Mouse (Mus musculus) cerebellum, adult 9-10 months (tissue): ENCODE data around the gene Itgb5.
A peak's percentile ranks its signal among the peaks of the same experiment; 100 is the strongest.

Source experiments
- DNase-seq: peaks from one replicate; pipeline ENCODE4 v3.0.0; 2022

Itgb5 gene

DNA sequence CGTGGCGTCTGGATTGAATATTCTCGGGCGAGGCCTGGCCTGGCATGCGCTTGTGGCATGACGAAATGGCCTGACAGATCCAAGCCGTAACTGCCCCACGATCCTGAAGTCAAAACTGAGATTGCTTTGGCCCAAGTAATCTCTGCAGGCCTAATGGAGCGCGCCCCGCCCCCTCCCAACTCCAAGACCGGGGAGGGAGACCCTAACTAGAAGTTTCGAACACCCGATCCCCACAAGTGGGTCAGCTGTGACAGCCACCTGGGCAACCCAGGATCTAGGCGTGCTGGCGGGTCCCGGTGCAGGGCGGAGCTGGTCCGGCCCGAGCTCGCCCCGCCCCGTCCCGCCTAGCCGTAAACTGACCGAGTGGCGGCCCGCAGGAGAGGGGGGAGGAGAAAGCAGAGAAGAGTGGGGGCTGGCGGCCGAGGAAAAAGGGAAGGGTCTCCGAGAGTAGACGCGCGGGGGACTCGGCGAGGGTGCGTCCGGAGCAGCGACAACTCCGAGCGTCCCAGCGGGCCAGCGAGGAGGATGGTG, at the start of gene Itgb5:
Itgb5 (plus strand) TSS at position 365 of the 531 bp plus-strand sequence.
- peak; percentile 82 for DNase-seq

DNA sequence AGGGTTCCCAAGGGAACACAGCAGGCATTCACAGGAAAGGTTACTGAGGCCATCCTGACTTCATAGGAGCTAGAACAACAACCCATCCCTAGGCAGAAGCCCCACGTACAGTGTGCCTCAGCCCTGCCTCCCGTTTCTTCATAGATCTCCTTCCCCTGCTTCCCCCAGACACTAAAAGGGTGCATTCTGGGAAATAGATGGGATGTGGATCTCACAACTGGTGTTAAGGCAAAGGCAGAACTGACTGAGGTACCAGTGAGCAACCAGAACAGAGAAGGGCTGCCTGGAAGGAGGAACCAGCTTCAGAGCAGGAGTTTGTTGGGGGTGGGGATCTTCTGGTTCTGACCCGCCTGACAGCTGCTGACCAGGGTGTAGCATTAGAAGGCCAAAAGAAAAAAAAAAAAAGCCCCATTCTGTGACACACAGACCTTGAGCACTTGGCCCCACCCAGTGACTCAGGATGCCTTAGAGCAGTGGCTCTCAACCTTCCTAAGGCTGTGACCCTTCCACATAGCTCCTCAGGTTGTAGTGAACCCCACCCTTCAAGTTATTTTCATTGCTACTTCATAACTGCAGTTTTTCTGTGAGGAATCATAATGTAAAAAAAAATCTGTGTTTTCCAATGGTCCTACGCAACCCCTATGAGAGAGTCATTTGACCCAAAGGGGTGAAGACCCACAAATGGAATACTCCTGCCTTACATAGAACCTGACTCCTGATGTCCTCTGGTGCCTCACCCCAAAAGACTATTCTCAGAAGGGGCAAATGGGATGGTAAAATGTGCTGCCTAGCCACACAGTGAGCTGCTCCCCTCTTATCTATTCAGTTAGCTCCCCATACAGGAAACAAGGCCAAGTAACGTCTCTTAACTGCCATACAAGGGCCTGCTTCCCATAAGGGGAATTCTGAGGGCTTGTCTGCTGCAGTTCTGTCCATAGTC, 47.4 kb upstream of the Itgb5 start:
- no peak for DNase-seq

DNA sequence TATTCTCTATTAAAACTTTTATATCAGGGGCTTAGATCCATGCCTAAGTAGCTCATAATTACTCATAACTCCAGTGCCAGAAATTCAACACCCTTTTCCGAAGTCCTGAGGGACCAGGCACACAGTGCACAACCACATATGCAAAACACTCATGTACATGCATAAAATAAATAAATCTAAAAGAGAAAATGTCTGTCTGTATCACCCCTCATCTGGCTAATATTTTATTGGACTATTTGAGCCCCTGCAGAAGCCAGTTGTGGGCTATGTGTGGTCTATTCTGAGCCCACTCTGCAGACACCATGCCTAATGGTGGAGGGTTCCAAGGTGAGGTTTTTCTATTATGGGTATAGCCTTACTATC, 46.8 kb upstream of the Itgb5 start:
- DNase-seq, result no peak

DNA sequence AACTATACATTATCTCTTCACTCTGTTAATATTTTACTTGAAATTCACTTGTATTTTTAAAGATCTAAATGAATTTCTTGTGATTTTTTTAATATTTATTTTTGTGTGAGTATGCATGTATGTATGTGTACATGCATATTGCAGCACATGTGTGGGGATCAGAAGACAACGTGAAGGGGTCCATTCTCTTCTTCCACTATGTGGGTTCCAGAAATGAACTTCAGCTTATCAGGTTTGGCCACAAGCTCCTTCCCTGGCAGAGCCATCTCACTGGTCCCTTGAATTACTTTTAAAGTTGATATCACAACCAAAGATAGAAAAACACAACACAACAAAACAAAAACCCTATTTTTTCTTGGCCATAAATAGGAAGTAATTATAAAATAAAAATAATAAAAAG, 44.9 kb upstream of the Itgb5 start:
- DNase-seq, result no peak

DNA sequence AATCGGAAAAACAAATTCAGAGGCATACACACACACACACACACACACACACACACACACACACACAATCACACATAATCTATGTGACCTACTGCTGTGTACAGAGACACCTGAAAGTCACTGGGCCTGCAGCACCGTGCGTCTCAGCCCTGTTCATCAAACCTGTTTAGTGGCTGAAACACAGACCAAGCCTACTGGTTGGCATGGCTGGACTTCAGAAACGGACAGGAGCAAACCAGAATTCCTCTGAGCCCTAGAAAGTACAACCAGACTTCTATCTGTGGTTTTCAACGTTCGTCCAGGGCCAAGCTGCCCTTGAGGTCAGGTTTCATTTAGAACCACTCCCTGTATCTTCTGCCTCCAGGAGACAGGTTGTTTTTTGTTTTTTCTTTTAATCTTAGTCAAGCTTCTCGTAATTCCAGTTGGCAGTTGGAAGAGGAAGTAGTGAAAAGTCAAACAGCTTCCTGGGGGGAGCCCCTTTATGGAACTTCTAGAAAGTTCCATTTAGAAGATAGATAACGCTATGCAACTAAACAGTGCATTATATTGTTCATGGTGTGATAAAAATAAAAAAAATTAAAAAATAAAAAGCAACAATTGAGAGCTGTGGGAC, 44.3 kb upstream of the Itgb5 start:
- DNase-seq, result no peak

DNA sequence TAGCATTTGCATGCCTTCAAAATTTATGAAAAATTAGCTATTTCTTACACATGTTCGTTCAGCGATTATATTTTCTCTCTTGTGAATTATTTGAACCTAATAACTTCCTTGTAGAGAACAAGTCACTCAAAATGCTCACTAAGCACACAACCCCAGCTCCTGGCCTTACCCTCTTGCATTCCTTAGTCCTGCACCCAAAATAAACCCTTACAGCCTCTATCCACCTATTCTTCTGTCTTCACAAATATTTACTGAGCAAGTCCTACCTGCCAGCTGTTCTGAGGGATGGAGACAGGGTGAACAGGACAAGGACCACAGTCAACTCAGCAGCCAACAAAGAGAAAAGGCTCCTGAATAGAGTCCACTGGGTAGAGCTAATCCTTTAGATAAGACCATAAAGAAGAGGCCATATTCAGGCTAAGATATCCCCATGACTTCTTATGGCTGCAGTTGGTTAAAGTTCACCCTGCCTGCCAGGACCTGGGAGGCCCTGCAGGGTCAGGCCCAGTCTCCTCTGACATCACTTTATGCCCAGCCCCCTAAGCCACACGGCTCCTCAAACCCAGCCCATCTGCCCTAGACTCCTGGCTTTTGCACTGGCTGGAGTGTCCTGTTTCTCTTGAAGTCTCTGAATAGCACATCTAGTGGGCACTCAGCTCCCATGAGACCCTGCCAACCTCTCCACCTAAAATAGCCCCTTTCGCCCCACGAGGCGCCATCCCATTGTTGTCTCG, 42.6 kb upstream of the Itgb5 start:
- no peak for DNase-seq

DNA sequence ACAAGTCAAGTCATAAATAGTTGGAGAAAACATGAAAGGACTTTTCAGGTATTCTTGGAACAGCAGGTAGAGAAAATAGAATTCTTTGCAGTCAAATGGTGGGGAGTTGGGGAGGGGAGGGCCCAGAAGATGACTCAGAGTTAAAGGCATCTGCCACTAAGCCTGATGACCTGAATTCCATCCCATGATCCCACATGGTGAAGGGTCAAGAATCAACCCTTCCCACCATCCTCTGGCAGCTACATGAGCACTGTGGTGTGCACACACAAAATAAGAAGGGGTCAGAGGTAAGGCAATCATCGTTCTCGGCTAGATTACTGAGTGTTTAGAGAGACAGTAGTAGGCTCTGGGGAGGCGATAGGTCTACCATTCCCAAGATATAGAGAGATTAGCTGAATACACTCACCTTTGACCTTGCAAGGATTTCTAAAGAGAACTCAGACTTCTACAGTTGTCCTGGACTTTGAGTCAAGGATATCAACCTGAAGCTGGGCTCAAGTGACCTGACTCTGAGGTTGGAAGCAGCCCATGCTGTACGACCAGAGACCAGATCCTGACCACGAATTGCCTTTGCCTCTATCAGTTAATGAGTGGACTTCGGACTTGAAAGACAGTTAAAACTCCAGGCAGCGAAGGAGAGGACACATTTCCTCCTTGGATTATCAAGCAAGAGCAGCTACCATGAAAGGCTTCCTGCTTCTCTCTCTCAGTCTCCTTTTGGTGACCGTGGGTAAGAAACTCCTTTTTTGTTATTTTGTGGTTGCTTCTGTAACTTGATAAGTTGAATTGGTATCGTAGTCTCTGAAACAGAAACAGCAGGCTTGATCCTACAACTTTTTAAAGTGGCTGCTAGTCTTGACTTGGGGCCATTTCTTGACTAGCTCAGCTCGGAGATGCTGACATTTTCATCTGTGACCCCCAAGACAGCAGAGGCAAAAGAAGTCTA, 35.3 kb upstream of the Itgb5 start, which contains the start of gene Muc13:
Muc13 (plus strand) TSS at position 192 of the 946 bp plus-strand sequence.
- no peak for DNase-seq

DNA sequence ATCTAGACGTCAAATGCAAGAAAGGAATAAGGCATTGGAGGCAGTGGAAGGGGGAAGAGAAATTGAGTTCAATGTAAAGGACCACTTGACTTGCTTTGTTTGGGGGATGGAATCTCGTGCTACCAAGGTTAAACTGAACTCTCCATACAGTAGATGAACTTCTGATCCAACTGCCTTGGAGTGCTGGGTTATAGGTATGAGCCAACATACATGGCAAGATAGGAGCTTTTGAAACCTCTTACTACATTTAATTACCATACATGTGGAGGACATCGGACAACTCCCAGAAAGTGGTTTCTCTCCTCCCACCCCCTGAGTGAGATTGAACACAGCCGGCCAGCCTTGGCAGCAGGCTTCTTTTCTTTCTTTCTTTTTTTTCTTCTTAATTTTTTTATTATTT, 34.4 kb upstream of the Itgb5 start:
- no peak for DNase-seq

DNA sequence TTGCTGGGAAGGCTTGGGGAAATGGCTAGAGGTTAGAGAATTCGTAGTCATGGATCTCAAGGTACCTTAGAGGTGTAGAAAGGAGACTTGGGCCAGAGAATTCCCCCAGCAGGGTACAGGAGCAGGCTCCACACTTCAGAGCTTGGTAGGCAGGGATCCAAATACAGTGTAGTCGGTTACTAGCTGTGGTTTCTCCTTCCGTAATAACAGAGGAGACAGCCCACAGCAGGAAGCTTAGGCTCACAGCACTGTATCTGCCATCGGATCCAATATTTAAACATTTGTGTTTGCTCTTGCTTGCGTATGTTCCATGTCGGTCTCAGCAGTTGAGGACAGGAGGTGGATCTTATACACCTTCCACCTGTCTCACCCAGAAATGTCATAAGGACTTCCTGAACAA, 33.6 kb upstream of the Itgb5 start:
- DNase-seq, result no peak

DNA sequence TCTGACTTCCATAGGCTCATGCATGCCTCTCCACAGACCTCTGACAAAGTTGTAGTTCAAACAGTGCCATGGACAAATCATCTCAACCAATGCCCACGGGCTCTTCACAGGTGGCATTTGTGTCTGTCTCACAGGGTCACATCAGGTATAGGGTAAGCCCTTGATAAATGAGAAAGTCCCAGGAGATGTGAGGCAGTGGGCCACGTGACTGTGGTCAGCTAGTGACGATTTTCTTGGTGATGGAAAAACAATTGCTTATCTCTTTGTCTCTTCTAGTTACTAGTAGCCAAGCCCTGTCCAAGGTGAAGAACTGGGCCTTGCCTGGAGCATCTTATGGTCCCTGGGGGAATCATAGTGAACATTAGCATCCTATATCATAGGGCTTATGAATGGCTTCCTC, 32.7 kb upstream of the Itgb5 start:
- no peak for DNase-seq

DNA sequence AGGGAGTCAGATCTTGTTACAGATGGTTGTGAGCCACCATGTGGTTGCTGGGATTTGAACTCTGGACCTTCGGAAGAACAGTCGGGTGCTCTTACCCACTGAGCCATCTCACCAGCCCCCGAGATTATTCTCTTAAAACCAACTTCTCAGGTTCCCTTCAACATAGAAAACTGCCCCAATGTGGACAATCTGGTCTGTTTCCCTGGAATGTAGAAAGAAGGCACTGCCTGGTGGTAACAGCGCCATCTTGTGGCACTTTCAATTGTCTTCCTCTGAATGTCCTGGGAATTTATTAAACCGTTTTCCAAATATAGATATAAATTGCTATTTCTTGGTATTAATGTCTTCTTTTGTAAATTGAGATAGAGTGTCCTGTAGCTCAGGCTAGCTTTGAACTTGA, 31.6 kb upstream of the Itgb5 start:
- peak; percentile 63 for DNase-seq

DNA sequence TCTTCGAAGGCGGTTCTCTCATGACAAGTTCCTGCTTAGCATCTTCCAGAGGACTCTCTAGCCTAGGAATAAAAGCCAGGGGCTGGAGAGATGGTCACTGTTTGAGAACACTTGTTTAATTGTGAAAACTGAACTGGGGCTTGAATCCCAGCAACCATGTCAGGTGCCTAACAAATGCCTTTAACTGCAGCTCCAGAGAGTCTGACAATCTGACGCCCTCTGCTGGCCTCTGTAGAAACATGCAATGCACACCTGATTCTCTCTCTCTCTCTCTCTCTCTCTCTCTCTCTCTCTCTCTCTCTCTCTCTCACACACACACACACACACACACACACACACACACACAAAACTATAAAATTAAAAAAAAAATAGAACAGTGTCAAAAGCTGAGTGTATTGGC, 19.5 kb upstream of the Itgb5 start:
- no peak for DNase-seq

DNA sequence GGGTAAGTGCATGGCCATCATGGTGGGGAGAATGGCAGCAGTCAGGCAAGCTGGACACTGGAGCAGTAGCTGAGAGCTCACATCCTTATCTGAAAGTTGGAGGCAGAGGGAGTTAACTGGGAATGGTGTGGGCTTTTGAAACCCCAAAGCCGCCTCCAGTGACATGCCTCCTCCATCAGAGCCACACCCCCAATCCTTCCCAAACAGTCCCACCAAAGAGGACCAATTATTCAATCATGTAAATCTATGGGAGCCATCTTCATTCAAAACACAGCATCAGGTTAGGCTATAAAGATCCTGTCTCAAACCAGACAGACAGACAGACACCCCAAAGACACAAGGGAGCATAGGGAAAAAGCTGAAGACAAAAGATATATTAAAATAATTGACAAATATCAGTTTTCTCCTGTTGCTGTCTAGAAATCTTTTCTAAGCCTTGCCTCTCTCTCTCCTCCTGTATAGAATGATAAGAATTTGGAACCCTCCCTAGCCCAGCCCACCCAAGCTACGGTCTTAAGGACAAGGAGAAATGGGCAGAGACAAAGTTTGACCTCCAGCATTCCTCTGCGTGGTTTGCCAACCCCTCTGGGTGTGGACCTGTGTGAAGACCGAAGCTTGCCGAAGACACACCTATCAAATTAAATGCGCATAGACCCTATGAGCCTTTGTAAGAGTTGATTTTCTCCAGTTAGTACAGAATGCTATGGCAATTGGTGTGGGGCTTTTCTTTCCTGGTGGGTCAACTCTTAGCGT, 10.9 kb upstream of the Itgb5 start:
- DNase-seq, result no peak

DNA sequence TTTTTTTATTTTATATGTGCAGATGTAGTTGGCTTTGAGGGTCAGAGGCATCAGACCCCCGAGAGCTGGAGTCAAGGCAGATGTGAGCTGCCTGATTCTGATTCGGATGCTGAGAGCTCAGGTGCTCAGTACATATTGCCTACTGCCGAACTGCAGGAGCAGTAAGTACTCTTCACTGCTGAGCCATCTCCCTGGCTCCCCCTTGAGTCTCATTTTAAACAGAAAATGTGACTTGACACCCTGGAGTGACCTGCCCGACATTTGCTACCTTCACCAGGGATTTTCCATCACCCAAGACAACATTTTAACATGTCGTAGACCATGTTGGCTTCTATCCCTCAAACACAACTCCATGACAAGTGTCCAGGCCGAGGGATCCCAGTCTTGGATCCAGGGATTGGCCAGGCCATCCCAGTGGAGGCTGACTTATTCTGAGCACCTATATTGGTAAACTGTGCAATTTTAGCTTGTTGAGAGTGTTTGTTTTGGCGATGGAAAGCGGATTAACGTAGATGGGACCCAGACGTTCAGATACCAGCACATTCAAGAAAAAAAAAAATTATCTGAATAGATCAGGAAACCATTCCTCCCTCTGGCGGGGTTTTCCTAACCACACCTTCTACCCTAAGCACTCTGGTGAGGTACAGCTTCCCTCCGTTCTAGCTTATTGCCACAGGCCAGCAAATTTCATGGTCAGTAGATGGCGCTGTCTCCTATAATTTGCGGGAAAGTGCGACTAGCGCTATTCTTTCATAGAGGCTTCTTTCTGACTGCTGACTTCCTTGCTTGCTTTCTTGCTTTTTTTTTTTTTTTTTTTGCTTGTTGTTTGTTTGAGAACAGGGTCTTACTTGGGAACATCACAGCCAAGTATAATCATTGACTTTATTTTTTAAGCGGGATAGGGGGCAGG, 8.9 kb upstream of the Itgb5 start:
- DNase-seq, result peak; percentile 91

DNA sequence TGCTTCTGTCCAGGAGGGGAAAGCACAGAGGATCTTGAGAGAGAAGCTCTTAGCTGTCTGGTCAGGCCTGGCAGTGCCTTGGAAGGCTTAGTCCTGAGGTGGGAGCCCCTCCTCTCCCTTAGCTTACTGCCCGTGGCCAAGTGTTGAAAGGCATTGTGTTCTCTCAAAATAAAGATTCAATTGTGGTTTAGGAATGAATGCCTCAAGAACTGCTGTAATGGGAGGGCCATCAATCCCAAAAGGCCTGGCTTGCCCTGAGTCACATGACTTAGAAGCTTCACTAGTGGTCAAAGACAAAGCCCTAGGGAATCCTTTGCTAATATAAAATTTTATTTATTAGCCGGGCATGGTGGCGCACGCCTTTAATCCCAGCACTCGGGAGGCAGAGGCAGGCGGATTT, 4.9 kb upstream of the Itgb5 start:
- DNase-seq, result no peak

DNA sequence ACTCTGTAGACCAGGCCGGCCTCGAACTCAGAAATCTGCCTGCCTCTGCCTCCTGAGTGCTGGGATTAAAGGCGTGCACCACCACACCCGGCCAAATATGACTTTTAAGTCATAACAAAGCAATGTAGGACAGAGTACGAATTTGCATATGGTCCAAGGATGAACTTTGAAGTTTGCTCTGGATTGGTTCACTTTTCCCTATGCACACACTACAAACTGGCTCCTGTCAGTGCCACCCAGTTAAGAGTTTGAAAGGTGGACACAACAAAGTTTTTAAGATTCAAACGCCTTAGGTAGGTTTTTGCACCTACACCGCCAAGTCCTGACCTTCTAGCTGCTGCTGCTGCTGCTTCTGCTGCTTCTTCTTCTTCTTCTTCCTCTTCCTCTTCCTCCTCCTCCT, 969 bp upstream of the Itgb5 start:
- no peak for DNase-seq

DNA sequence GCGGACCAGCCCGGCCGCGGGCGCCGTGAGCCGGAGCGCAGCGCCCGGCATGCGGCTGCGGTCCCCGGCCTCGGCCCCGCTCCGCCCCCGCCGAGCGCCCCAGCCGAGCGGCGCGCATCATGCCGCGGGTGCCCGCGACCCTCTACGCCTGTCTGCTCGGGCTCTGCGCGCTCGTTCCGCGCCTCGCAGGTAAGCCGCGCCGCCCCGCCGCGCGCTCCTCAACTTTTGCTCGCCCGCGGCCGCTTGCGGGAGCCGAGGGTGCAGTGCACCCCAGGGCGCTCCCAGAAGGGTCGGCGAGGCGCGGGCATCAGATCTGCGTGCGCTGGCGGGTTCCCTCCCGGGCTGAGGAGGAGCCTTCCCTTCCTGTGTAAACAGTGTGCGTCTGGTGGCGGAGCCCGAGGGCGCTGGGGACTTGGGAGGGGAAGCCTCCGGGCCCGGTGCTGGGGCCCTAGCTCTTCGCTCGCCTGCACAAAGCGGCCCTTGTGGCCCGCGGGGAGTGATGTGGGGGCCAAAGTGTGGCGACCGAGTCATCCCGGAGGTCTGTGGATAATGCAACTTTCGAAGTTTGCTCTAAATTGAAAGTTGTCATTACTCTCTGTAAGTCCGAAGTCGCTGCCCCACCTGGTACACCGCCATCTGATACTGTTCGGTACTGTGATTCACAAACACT, 512 bp downstream of the Itgb5 start:
- no peak for DNase-seq

DNA sequence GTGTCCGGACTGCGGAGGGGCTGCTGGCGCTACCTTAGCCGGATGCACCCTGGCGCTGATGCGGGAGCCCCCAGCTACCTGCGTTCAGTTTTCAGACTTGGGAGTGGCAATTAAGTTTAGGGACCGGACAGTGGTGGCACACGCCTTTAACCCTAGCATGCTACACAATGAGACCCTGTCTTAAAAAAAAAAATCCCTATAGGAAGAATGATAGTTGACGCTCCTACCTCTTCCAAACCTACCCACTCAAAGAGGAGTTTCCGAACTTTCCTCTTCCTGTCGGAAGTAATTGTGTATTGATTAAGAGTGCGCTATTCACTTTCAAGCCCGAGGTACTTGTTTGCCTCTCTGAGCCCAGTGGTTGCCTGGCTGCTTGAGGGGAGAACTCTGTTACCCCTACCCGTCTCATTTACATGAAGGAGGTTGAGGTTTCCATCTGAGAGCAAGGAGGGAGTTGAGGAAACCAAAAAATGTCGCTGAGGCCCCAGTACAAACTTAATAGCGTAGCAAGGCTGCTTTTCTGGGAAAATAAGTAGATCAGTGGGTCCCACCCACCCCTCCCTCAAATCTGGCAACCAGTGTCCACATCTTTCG, 1.1 kb downstream of the Itgb5 start:
- DNase-seq, result no peak

DNA sequence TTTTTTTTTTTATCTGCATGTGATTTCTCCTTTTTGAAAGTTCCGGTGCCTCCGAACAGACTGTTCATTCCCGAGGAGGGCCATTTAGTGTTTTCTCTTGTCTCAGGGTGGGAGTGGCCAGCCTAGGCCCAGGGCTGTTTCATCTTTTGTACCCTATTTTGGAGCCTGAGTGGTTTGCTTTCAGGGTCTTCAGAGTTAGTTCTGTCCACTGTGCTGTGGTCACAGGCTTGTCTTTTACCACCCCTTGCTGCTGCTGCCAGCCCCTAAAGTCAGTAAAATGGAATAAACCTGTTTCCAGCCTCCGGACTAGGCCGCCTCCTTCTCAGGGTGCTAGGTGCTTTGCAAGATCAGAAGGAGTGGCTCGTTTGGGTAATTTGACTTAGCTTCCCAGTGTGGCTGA, 2.6 kb downstream of the Itgb5 start:
- DNase-seq, result no peak
